Mouse (Mus musculus) testis, adult 2 months (tissue): Measurements from ENCODE around the gene Nudt1. TPM values are rescaled to one million over a fixed set of nuclear protein-coding genes. Genes with fewer than 3 reads are reported as not detected.

Source experiments
- H3K27ac ChIP-seq: fragments of 200-500 bp; 2 replicates; pipeline ENCODE4 v1.5.1; 2012; ENCODE audit warnings: low read depth, low read length; ENCODE audit not compliant: control insufficient read depth, insufficient read depth
- H3K27me3 ChIP-seq: fragments of 200-500 bp; 2 replicates; pipeline ENCODE4 v1.6.1; 2012; ENCODE audit warnings: mild to moderate bottlenecking, low read length, moderate library complexity; ENCODE audit not compliant: control insufficient read depth, insufficient read depth
- H3K36me3 ChIP-seq: fragments of 200-500 bp; 2 replicates; pipeline ENCODE4 v1.6.1; 2012; ENCODE audit warnings: mild to moderate bottlenecking, low read length; ENCODE audit not compliant: control insufficient read depth, insufficient read depth
- H3K4me1 ChIP-seq: fragments of 200-500 bp; 2 replicates; pipeline ENCODE4 v1.6.1; 2012; ENCODE audit warnings: low read length; ENCODE audit not compliant: control insufficient read depth, insufficient read depth
- H3K4me3 ChIP-seq: fragments of 200-500 bp; 2 replicates; pipeline ENCODE4 v1.5.1; 2012; ENCODE audit warnings: low read depth, mild to moderate bottlenecking, low read length, moderate library complexity, mixed read lengths; ENCODE audit not compliant: control insufficient read depth
- CTCF ChIP-seq: fragments of 200-500 bp; IDR thresholded peaks from 2 replicates; pipeline ENCODE4 v1.5.1; 2012; ENCODE audit warnings: low read depth, mild to moderate bottlenecking, inconsistent platforms, low read length, moderate library complexity; ENCODE audit not compliant: control insufficient read depth, insufficient read depth, insufficient replicate concordance
- POLR2A ChIP-seq: fragments of 200-500 bp; IDR thresholded peaks from 2 replicates; pipeline ENCODE4 v1.6.1; 2012; ENCODE audit warnings: low read depth, mild to moderate bottlenecking, inconsistent platforms, low read length, moderate library complexity; ENCODE audit not compliant: control insufficient read depth
- polyA plus RNA-seq: library from polyadenylated mRNA; depleted of rRNA; stranded (reverse); fragments of >200 nt; gene quantifications from 2 replicates; pipeline ENCODE4 v1.2.3, GENCODE M21; 2012

Gene Nudt1
- polyA plus RNA-seq, 1 experiment = 4.1 TPM

DNA sequence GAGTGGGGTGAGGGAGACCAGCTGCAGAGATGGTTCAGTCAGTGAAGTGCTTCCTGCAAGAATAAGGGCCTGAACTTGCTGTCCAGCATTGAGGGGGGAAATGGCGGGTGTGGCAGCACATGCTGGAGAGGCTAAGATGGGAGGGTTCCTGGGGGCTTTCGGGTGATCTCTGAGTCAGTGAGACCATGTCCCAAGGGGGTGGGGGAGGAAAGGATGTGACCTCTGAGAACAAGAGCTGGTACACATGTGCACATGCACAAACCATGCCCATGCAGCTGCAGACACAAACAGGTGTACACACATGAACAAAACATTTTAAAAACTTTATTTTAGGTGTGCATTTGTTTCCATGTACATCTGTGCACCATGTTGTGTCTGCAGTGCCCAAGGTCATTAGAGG, 52.3 kb downstream of the Nudt1 start:
- peaks cover 9% of the 10 kb centered on the region for H3K4me1 ChIP-seq
- H3K27ac ChIP-seq = no peak overlapping the region
- H3K27me3 ChIP-seq = no peaks in the 10 kb centered on the region
- no peaks in the 10 kb centered on the region for H3K36me3 ChIP-seq
- H3K4me3 ChIP-seq = no peak overlapping the region
- TF ChIP-seq CTCF (no peak), POLR2A (no peak)

DNA sequence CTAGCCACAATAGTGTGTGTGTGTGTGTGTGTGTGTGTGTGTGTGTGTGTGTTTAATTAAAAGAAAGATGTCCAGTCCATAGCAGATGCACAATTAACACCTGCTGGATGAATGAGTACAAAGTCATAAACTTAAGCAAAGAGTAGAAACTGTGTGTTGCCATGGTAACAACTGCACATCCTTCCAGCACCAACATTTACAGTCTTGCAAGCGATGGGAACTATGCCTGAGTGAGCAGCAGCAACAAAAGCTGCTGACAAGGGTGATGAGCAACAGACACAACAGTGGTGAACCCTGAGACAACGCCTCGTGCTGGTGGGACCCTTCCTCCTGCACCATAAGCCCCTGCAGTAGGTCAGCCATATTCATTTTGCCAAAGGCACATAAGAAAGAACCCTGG, 52.8 kb downstream of the Nudt1 start:
- H3K27ac ChIP-seq = no peak overlapping the region
- H3K27me3 ChIP-seq = no peaks in the 10 kb centered on the region
- TF ChIP-seq POLR2A (no peak), CTCF (no peak)
- peaks cover 4% of the 10 kb centered on the region for H3K4me1 ChIP-seq
- H3K4me3 ChIP-seq = no peak overlapping the region
- H3K36me3 ChIP-seq = no peaks in the 10 kb centered on the region

- Histone ChIP-seq H3K4me1 (peaks cover 2% of the 10 kb centered on the region), H3K27ac (no peak overlapping the region), H3K27me3 (no peaks in the 10 kb centered on the region), H3K4me3 (no peak overlapping the region), H3K36me3 (no peaks in the 10 kb centered on the region)
- TF ChIP-seq CTCF = no peak
- TF ChIP-seq POLR2A = no peak
Observed at GRCm38 (mm10) chr5:140375249-140375829, 53.9 kb downstream of the Nudt1 start.

DNA sequence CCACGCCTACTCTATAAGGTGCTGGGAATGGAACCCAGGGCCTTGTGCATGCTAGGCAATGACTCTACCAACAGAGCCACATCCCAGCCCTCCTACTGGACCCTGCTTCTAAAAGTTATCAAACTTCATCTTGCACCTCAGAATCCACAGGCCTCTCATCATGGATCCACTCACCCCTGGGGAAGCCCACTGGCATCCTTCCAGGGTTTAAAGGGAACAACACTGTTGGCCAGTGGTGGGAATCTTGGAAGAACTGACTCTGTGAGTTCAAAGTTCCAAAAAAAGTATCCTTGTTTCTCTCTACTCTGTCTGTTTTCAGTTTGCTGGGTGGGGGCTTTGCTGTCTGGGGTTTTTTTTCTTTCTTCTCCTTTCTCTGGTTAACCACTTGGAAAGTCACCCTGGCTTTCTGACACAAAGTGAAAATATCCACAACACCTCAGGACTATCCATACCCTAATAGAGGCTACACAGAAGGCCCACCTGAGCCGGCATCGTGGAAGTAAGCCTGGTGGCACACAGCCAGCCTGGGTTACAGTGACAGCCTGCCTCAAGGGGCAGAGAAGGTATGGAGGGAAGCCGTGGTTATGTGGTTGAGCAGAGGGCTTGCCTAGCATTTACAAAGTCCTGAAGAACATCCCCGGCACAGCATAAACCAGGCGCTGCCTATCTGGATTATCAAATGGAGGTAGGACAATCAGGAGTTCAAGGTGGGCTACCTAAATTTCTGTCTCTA, 56.8 kb downstream of the Nudt1 start:
- Histone ChIP-seq H3K4me3 (no peak overlapping the region), H3K4me1 (peaks cover 2% of the 10 kb centered on the region; the same call in 1 of the 2 replicates), H3K36me3 (no peaks in the 10 kb centered on the region), H3K27ac (no peak overlapping the region), H3K27me3 (no peaks in the 10 kb centered on the region)
- TF ChIP-seq POLR2A (no peak), CTCF (no peak)

DNA sequence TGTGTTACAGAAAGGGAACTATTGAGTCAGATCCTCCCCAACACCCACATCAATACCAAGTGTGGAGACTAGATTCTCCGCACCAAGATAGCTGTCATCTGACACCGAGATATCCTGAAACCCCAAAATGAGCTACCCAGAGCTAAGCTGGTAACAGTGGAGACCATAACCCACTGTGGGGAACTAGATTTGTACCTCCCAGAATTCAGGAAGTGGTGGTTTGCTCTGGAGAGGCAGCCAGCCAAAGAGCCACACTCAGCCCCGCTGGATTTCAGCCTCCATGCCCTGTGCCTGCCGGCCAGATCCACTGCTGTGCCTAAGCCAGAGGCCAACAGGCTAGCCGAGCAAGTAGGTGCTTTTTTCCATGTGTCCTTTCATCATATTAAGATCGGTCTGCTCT, 57.8 kb downstream of the Nudt1 start:
- Histone ChIP-seq H3K27ac (no peak overlapping the region), H3K36me3 (no peaks in the 10 kb centered on the region), H3K27me3 (no peaks in the 10 kb centered on the region), H3K4me3 (no peak overlapping the region), H3K4me1 (peaks cover 4% of the 10 kb centered on the region)
- no peak for TF ChIP-seq CTCF
- TF ChIP-seq POLR2A = no peak

GRCm38 (mm10) chr5:140381156-140381555, 59.7 kb downstream of the Nudt1 start:
- H3K27me3 ChIP-seq = no peaks in the 10 kb centered on the region
- no peak overlapping the region for H3K27ac ChIP-seq
- no peaks in the 10 kb centered on the region for H3K36me3 ChIP-seq
- peaks cover 2% of the 10 kb centered on the region; the same call in 1 of the 2 replicates for H3K4me1 ChIP-seq
- no peak overlapping the region for H3K4me3 ChIP-seq
- no peak for TF ChIP-seq POLR2A

GRCm38 (mm10) chr5:140382688-140383087, 61.2 kb downstream of the Nudt1 start:
- no peak overlapping the region for H3K4me3 ChIP-seq
- no peak overlapping the region for H3K27ac ChIP-seq
- no peaks in the 10 kb centered on the region for H3K27me3 ChIP-seq
- H3K36me3 ChIP-seq = no peaks in the 10 kb centered on the region
- TF ChIP-seq CTCF (no peak), POLR2A (no peak)
- peaks cover 2% of the 10 kb centered on the region; the same call in 1 of the 2 replicates for H3K4me1 ChIP-seq
